Mouse (Mus musculus) erythroblast, embryonic 14.5 days (primary cell): ENCODE measurements around the gene Arhgef28.

Experiments
- GATA1 ChIP-seq: IDR thresholded peaks from 2 replicates; pipeline ENCODE4 v1.6.1; 2012; ENCODE audit warnings: low read length, inconsistent platforms, mixed read lengths
- TAL1 ChIP-seq: IDR thresholded peaks from 3 replicates; pipeline ENCODE4 v1.6.1; 2012; ENCODE audit warnings: low read length, inconsistent platforms, mixed read lengths

DNA sequence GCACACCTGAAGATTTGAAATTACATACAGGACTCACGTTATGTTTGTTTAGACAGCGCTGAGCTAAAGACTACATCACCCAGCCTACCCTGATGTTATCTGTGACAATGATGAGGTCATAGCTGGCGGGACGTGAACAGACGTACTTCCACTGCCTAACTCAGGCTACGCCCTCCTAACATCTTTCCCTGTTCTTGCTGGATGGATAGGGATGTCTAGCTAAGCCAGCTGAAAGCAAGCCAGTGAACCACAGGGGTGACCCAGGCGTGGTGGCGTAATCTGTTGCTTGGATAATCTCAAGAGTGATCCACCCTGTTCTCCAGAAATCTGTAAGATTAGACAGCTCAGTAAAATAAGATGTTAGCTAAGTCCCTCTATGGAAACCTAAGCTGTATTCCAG is 25.6 kb downstream of the Arhgef28 start:
- TF ChIP-seq TAL1 (no peak), GATA1 (no peak)
